Mouse (Mus musculus) B cell, adult (primary cell): ENCODE measurements around the gene H2-M11. TPM values are rescaled to one million over a fixed set of nuclear protein-coding genes. Genes with fewer than 3 reads are reported as not detected.

Experiments
- total RNA-seq: library from RNA; stranded (reverse); gene quantifications from 4 replicates; pipeline ENCODE4 v1.2.4, GENCODE M21; 2023; ENCODE audit not compliant: inconsistent age

Gene H2-M11
- total RNA-seq: not detected in 4 replicates

GRCm38 (mm10) chr17:36546775-36547174 is at the start of gene H2-M11:
Gene H2-M11 (plus strand): TSS chr17:36547075.

Other genes with a start within 250 kb of the H2-M11 start
- not detected in 4 replicates for gene H2-M10.1, start 220.9 kb upstream of the H2-M11 start, total RNA-seq
- gene H2-M10.3, start 178.7 kb upstream of the H2-M11 start, total RNA-seq: not detected in 4 replicates
- not detected in 4 replicates for gene H2-M10.4, start 84.7 kb upstream of the H2-M11 start, total RNA-seq
- gene H2-M9, start 95.6 kb downstream of the H2-M11 start, total RNA-seq: not detected in 4 replicates
- gene H2-M1, start 125.1 kb downstream of the H2-M11 start, total RNA-seq: not detected in 4 replicates
- gene H2-M10.5, start 225.8 kb downstream of the H2-M11 start, total RNA-seq: not detected in 4 replicates